Mouse (Mus musculus) limb, embryonic 14.5 days (tissue): Measurements from ENCODE around the gene Nop16. TPM values are rescaled to one million over a fixed set of nuclear protein-coding genes. Genes with fewer than 3 reads are reported as not detected.
A peak's percentile ranks its signal among the peaks of the same experiment; 100 is the strongest.

ENCODE experiments used
- ATAC-seq: fragments of 200-750 bp; cut with Nextera tagmentation; 2 replicates; pipeline ENCODE4 v1.8.0; 2017; ENCODE audit warnings: low read depth, moderate number of reproducible peaks, moderate TSS enrichment; ENCODE audit not compliant: low FRiP score
- DNase-seq: peaks from one replicate; pipeline ENCODE4 v3.0.0-alpha.2; 2015; ENCODE audit warnings: low spot score
- H3K27ac ChIP-seq: fragments of 300-500 bp; sonication (generic); replicated peaks from 2 replicates; pipeline ENCODE4 v1.5.1; 2014; ENCODE audit warnings: low read depth, mild to moderate bottlenecking, low read length, moderate library complexity, mixed read lengths
- H3K27me3 ChIP-seq: fragments of 300-500 bp; sonication (generic); 2 replicates; pipeline ENCODE4 v1.6.1; 2014; ENCODE audit warnings: low read length, mixed read lengths; ENCODE audit not compliant: control insufficient read depth, insufficient read depth
- H3K36me3 ChIP-seq: fragments of 300-500 bp; sonication (generic); 2 replicates; pipeline ENCODE4 v1.6.1; 2014; ENCODE audit warnings: mild to moderate bottlenecking, low read length, moderate library complexity, mixed read lengths; ENCODE audit not compliant: control insufficient read depth, insufficient read depth
- H3K4me1 ChIP-seq: fragments of 300-500 bp; sonication (generic); 2 replicates; pipeline ENCODE4 v1.6.1; 2014; ENCODE audit warnings: antibody characterized with exemption, low read length, mixed read lengths; ENCODE audit not compliant: control insufficient read depth, insufficient read depth
- H3K4me2 ChIP-seq: fragments of 300-500 bp; sonication (generic); replicated peaks from 2 replicates; pipeline ENCODE4 v1.6.1; 2014; ENCODE audit warnings: low read depth, mild to moderate bottlenecking, low read length, moderate library complexity; ENCODE audit not compliant: severe bottlenecking
- H3K4me3 ChIP-seq: fragments of 300-500 bp; sonication (generic); replicated peaks from 2 replicates; pipeline ENCODE4 v1.5.1; 2014; ENCODE audit warnings: low read length
- H3K9ac ChIP-seq: fragments of 300-500 bp; sonication (generic); 2 replicates; pipeline ENCODE4 v1.6.1; 2014; ENCODE audit warnings: mild to moderate bottlenecking, low read depth, low read length, moderate library complexity; ENCODE audit not compliant: severe bottlenecking
- H3K9me3 ChIP-seq: fragments of 300-500 bp; sonication (generic); 2 replicates; pipeline ENCODE4 v1.6.1; 2016; ENCODE audit warnings: low read length; ENCODE audit not compliant: control insufficient read depth
- POLR2A ChIP-seq: fragments of 200-500 bp; IDR thresholded peaks from 2 replicates; pipeline ENCODE4 v1.8.0; 2012; ENCODE audit warnings: inconsistent platforms, mild to moderate bottlenecking, moderate library complexity, borderline replicate concordance; ENCODE audit not compliant: insufficient read depth, insufficient read length; ENCODE audit errors: extremely low read depth
- WGBS: fragments of 180-500 bp; shearing (Covaris S2); extraction: QIAGEN DNeasy Blood & Tissue Kit; methylation state at CpG from one replicate; pipeline ENCODE4 v1.1.7; 2014; 5-methylcytosine and 5-hydroxymethylcytosine counted together
- polyA plus RNA-seq, 2 experiments: library from polyadenylated mRNA; depleted of rRNA in 1 of 2; stranded (reverse) in 1 of 2; unstranded in 1 of 2; fragments of >200 nt; fragmentation: Nextera tagmentation in 1 of 2; extraction: Ambion mirVana in 1 of 2; gene quantifications; 2 replicates each; pipeline versions ENCODE4 v1.2.1 to v1.2.3; 2012 to 2014

Nop16 gene
- polyA plus RNA-seq, 2 experiments = 53.5 to 61.9 TPM

- WGBS = 91% methylated on average over 5 of the region's 5 CpGs
- H3K9ac ChIP-seq = no peak overlapping the region
- H3K4me1 ChIP-seq = no peaks in the 10 kb centered on the region
- DNase-seq (no peak), ATAC-seq (no peak)
- no peak overlapping the region for H3K4me3 ChIP-seq
- TF ChIP-seq POLR2A = no peak
- H3K27ac ChIP-seq = no peak overlapping the region
- no peaks in the 10 kb centered on the region for H3K27me3 ChIP-seq
- no peak overlapping the region for H3K4me2 ChIP-seq
- peaks cover 94% of the 10 kb centered on the region for H3K36me3 ChIP-seq
- no peaks in the 10 kb centered on the region for H3K9me3 ChIP-seq
Measured at GRCm38 (mm10) chr13:54582860-54583259, 7.0 kb downstream of the Nop16 start.

GRCm38 (mm10) chr13:54582126-54582525 is 7.8 kb downstream of the Nop16 start:
- Histone ChIP-seq H3K4me3 (no peak overlapping the region), H3K4me1 (no peaks in the 10 kb centered on the region), H3K27ac (no peak overlapping the region), H3K9ac (no peak overlapping the region), H3K27me3 (no peaks in the 10 kb centered on the region), H3K36me3 (peaks cover 90% of the 10 kb centered on the region), H3K4me2 (no peak overlapping the region), H3K9me3 (no peaks in the 10 kb centered on the region)
- TF ChIP-seq POLR2A = no peak
- DNase-seq (no peak), ATAC-seq (no peak)
- 84% methylated on average over 10 of the region's 10 CpGs for WGBS

- ATAC-seq (no peak), DNase-seq (no peak)
- 0 out of 2 replicates have a peak, but pooled peaks cover 3% of the 10 kb centered on the region for H3K4me1 ChIP-seq
- peaks cover 87% of the 10 kb centered on the region for H3K36me3 ChIP-seq
- H3K27me3 ChIP-seq = no peaks in the 10 kb centered on the region
- H3K27ac ChIP-seq = no peak overlapping the region
- no peak for TF ChIP-seq POLR2A
- no peak overlapping the region for H3K9ac ChIP-seq
- no peak overlapping the region for H3K4me2 ChIP-seq
- no peak overlapping the region for H3K4me3 ChIP-seq
- H3K9me3 ChIP-seq = no peaks in the 10 kb centered on the region
- WGBS = 77% methylated on average over 2 of the region's 2 CpGs
Measured at GRCm38 (mm10) chr13:54581385-54581784, 8.5 kb downstream of the Nop16 start.

GRCm38 (mm10) chr13:54577652-54578507 is 12.0 kb downstream of the Nop16 start:
- Histone ChIP-seq H3K9ac (no peak overlapping the region), H3K27ac (no peak overlapping the region), H3K4me3 (no peak overlapping the region), H3K4me2 (no peak overlapping the region), H3K27me3 (no peaks in the 10 kb centered on the region), H3K36me3 (peaks cover 52% of the 10 kb centered on the region), H3K4me1 (peaks cover 17% of the 10 kb centered on the region), H3K9me3 (no peaks in the 10 kb centered on the region)
- no peak for TF ChIP-seq POLR2A
- no peak for ATAC-seq
- whole genome bisulfite sequencing = 88% methylated on average over 21 of the region's 21 CpGs
- no peak for DNase-seq

GRCm38 (mm10) chr13:54575489-54575888 is 14.4 kb downstream of the Nop16 start:
- no peak for DNase-seq
- H3K4me2 ChIP-seq = peak overlapping the region; percentile 93
- no peaks in the 10 kb centered on the region for H3K27me3 ChIP-seq
- peak overlapping the region; percentile 97 for H3K4me3 ChIP-seq
- H3K9ac ChIP-seq = peak overlapping the region; percentile 87
- H3K27ac ChIP-seq = peak overlapping the region; percentile 61
- WGBS = 2% methylated on average over 18 of the region's 19 CpGs
- H3K4me1 ChIP-seq = peaks cover 17% of the 10 kb centered on the region
- no peak for TF ChIP-seq POLR2A
- H3K36me3 ChIP-seq = peaks cover 32% of the 10 kb centered on the region
- ATAC-seq = no peak
- H3K9me3 ChIP-seq = no peaks in the 10 kb centered on the region
